Mouse (Mus musculus): Measurements from ENCODE around the gene Elfn2.

DNA sequence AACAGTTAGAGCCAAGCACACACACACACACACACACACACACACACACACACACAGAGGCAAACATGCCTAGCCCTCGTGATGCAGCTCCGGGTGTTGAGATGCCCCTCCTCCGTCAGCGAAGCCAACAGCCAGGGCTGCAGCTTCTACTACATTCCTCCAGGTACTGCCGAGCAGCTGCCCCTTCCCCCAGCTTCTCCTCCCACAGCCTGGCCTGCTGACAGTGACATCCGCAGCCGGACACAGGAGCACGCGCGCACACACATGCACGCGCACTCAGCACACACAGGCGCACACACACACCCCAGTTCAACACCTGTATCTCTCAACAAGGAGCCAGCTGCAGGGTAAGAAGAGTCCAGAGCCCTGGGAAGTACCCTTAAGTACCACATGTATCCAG lies 1.6 kb downstream of the Elfn2 start:
- no peak for TF ChIP-seq E2F4 (IDR thresholded peaks at IDR 0.05; ENCODE audit: insufficient read depth)
- TF ChIP-seq CEBPB (IDR thresholded peaks at IDR 0.05; ENCODE audit: insufficient read depth, poor library complexity, severe bottlenecking), result no peak
- no peak for TF ChIP-seq POLR2AphosphoS2 (IDR thresholded peaks at IDR 0.05; ENCODE audit: insufficient read length, low read depth)
- no peak for TF ChIP-seq POLR2A (IDR thresholded peaks at IDR 0.05; ENCODE audit: insufficient read length, low read depth)
